Mouse (Mus musculus) kidney, embryonic 14.5 days (tissue): Measurements from ENCODE around the gene Cela1. TPM values are rescaled to one million over a fixed set of nuclear protein-coding genes. Genes with fewer than 3 reads are reported as not detected.

Source experiments
- ATAC-seq: fragments of 200-750 bp; cut with Nextera tagmentation; 2 replicates; pipeline ENCODE4 v1.8.0; 2017; ENCODE audit warnings: moderate number of reproducible peaks, mild to moderate bottlenecking, moderate TSS enrichment, moderate library complexity; ENCODE audit not compliant: low FRiP score, low TSS enrichment
- H3K27ac ChIP-seq: fragments of 300-500 bp; sonication (generic); 2 replicates; pipeline ENCODE4 v1.5.1; 2014; ENCODE audit warnings: low read depth, mild to moderate bottlenecking, low read length, moderate library complexity, mixed read lengths
- H3K27me3 ChIP-seq: fragments of 300-500 bp; sonication (generic); 2 replicates; pipeline ENCODE4 v1.6.1; 2014; ENCODE audit warnings: mild to moderate bottlenecking, low read length; ENCODE audit not compliant: control insufficient read depth, insufficient read depth
- H3K36me3 ChIP-seq: fragments of 300-500 bp; sonication (generic); 2 replicates; pipeline ENCODE4 v1.6.1; 2014; ENCODE audit warnings: low read length, mixed read lengths; ENCODE audit not compliant: control insufficient read depth, insufficient read depth
- H3K4me1 ChIP-seq: fragments of 300-500 bp; sonication (generic); 2 replicates; pipeline ENCODE4 v1.6.1; 2014; ENCODE audit warnings: low read length, mixed read lengths; ENCODE audit not compliant: control insufficient read depth, insufficient read depth
- H3K4me2 ChIP-seq: fragments of 300-500 bp; sonication (generic); replicated peaks from 2 replicates; pipeline ENCODE4 v1.6.1; 2014; ENCODE audit warnings: low read depth, mild to moderate bottlenecking, low read length
- H3K4me3 ChIP-seq: fragments of 300-500 bp; sonication (generic); 2 replicates; pipeline ENCODE4 v1.5.1; 2014; ENCODE audit warnings: mild to moderate bottlenecking, low read length
- H3K9ac ChIP-seq: fragments of 300-500 bp; sonication (generic); 2 replicates; pipeline ENCODE4 v1.6.1; 2014; ENCODE audit warnings: low read depth, mild to moderate bottlenecking, low read length, moderate library complexity
- H3K9me3 ChIP-seq: fragments of 300-500 bp; sonication (generic); 2 replicates; pipeline ENCODE4 v1.6.1; 2016; ENCODE audit warnings: low read length; ENCODE audit not compliant: control insufficient read depth
- WGBS: fragments of 180-500 bp; shearing (Covaris S2); extraction: QIAGEN DNeasy Blood & Tissue Kit; methylation state at CpG from one replicate; pipeline ENCODE4 v1.1.7; 2014; 5-methylcytosine and 5-hydroxymethylcytosine counted together
- polyA plus RNA-seq: library from polyadenylated mRNA; unstranded; fragments of >200 nt; fragmentation: Nextera tagmentation; extraction: Ambion mirVana; gene quantifications from 2 replicates; pipeline ENCODE4 v1.2.1, GENCODE M21; 2014

The Cela1 gene
- polyA plus RNA-seq, 1 experiment from 2014 or later, result 9.9 TPM

- ATAC-seq, result no peak
- WGBS, result 55% methylated on average over 10 of the region's 10 CpGs
- no peak overlapping the region for H3K4me2 ChIP-seq
Measured at GRCm38 (mm10) chr15:100684450-100684849, 3.3 kb downstream of the Cela1 start.

GRCm38 (mm10) chr15:100683041-100683440 lies 4.7 kb downstream of the Cela1 start:
- Histone ChIP-seq H3K4me1 (peaks cover 19% of the 10 kb centered on the region), H3K27ac (no peak overlapping the region), H3K4me2 (no peak overlapping the region), H3K9ac (no peak overlapping the region), H3K9me3 (no peaks in the 10 kb centered on the region), H3K4me3 (no peak overlapping the region), H3K36me3 (no peaks in the 10 kb centered on the region), H3K27me3 (no peaks in the 10 kb centered on the region)
- ATAC-seq, result no peak
- 44% methylated on average over 2 of the region's 2 CpGs for WGBS

More at GRCm38 (mm10) chr15:100684450-100684849, 3.3 kb downstream of the Cela1 start:
- no peaks in the 10 kb centered on the region for H3K36me3 ChIP-seq
- H3K4me3 ChIP-seq, result no peak overlapping the region
- no peak overlapping the region for H3K9ac ChIP-seq
- peaks cover 18% of the 10 kb centered on the region for H3K4me1 ChIP-seq
- H3K27me3 ChIP-seq, result no peaks in the 10 kb centered on the region
- H3K9me3 ChIP-seq, result no peaks in the 10 kb centered on the region
- no peak overlapping the region for H3K27ac ChIP-seq

- no peak for ATAC-seq
- Histone ChIP-seq H3K27ac (no peak overlapping the region), H3K4me3 (no peak overlapping the region), H3K9ac (no peak overlapping the region), H3K9me3 (no peaks in the 10 kb centered on the region), H3K27me3 (no peaks in the 10 kb centered on the region), H3K4me2 (no peak overlapping the region), H3K4me1 (peaks cover 11% of the 10 kb centered on the region; the same call in 1 of the 2 replicates), H3K36me3 (no peaks in the 10 kb centered on the region)
- 28% methylated on average over 7 of the region's 7 CpGs for WGBS
Measured at GRCm38 (mm10) chr15:100681770-100682169, 6.0 kb downstream of the Cela1 start.

- no peaks in the 10 kb centered on the region for H3K36me3 ChIP-seq
- no peak overlapping the region for H3K4me3 ChIP-seq
- no peak overlapping the region for H3K27ac ChIP-seq
- no peak for ATAC-seq
- WGBS, result 37% methylated on average over 3 of the region's 3 CpGs
- H3K4me1 ChIP-seq, result peaks cover 11% of the 10 kb centered on the region; the same call in 1 of the 2 replicates
- H3K4me2 ChIP-seq, result no peak overlapping the region
- H3K9me3 ChIP-seq, result no peaks in the 10 kb centered on the region
- no peaks in the 10 kb centered on the region for H3K27me3 ChIP-seq
- H3K9ac ChIP-seq, result no peak overlapping the region
Measured at GRCm38 (mm10) chr15:100680381-100680780, 7.3 kb downstream of the Cela1 start.

GRCm38 (mm10) chr15:100679005-100679404 lies 8.7 kb downstream of the Cela1 start:
- Histone ChIP-seq H3K27me3 (no peaks in the 10 kb centered on the region), H3K9me3 (no peaks in the 10 kb centered on the region), H3K4me3 (no peak overlapping the region), H3K27ac (peak overlapping the region; percentile 79), H3K4me2 (no peak overlapping the region; the same call in 1 of the 2 replicates), H3K9ac (no peak overlapping the region), H3K4me1 (peaks cover 19% of the 10 kb centered on the region; the same call in 1 of the 2 replicates), H3K36me3 (no peaks in the 10 kb centered on the region)
- ATAC-seq, result no peak
- WGBS, result 44% methylated on average over 14 of the region's 14 CpGs

GRCm38 (mm10) chr15:100678581-100678980 lies 9.1 kb downstream of the Cela1 start:
- Histone ChIP-seq H3K9me3 (no peaks in the 10 kb centered on the region), H3K9ac (no peak overlapping the region), H3K36me3 (no peaks in the 10 kb centered on the region), H3K27ac (peak overlapping the region; percentile 79), H3K4me3 (no peak overlapping the region), H3K4me1 (peaks cover 19% of the 10 kb centered on the region; the same call in 1 of the 2 replicates), H3K27me3 (no peaks in the 10 kb centered on the region), H3K4me2 (no peak overlapping the region; the same call in 1 of the 2 replicates)
- ATAC-seq, result no peak
- 56% methylated on average over 12 of the region's 12 CpGs for WGBS

- H3K4me1 ChIP-seq, result peaks cover 19% of the 10 kb centered on the region; the same call in 1 of the 2 replicates
Measured at GRCm38 (mm10) chr15:100677675-100678074, 10.0 kb downstream of the Cela1 start.

GRCm38 (mm10) chr15:100676521-100676920 lies 11.2 kb downstream of the Cela1 start:
- H3K27me3 ChIP-seq, result no peaks in the 10 kb centered on the region
- no peaks in the 10 kb centered on the region for H3K9me3 ChIP-seq
- 85% methylated on average over 1 of the region's 1 CpGs for WGBS
- no peak overlapping the region for H3K4me3 ChIP-seq
- H3K4me2 ChIP-seq, result no peak overlapping the region
- H3K4me1 ChIP-seq, result peaks cover 19% of the 10 kb centered on the region; the same call in 1 of the 2 replicates
- no peaks in the 10 kb centered on the region for H3K36me3 ChIP-seq
- no peak overlapping the region for H3K27ac ChIP-seq
- no peak overlapping the region for H3K9ac ChIP-seq
- no peak for ATAC-seq

More at GRCm38 (mm10) chr15:100677675-100678074, 10.0 kb downstream of the Cela1 start:
- no peak overlapping the region for H3K4me3 ChIP-seq
- no peaks in the 10 kb centered on the region for H3K9me3 ChIP-seq
- 83% methylated on average over 8 of the region's 8 CpGs for WGBS
- H3K36me3 ChIP-seq, result no peaks in the 10 kb centered on the region
- H3K9ac ChIP-seq, result no peak overlapping the region
- H3K4me2 ChIP-seq, result no peak overlapping the region
- H3K27me3 ChIP-seq, result no peaks in the 10 kb centered on the region
- no peak for ATAC-seq
- H3K27ac ChIP-seq, result no peak overlapping the region

- ATAC-seq, result no peak
- Histone ChIP-seq H3K36me3 (no peaks in the 10 kb centered on the region), H3K4me2 (no peak overlapping the region), H3K4me3 (no peak overlapping the region), H3K27me3 (no peaks in the 10 kb centered on the region), H3K9me3 (no peaks in the 10 kb centered on the region), H3K9ac (no peak overlapping the region), H3K4me1 (peaks cover 12% of the 10 kb centered on the region; the same call in 1 of the 2 replicates), H3K27ac (no peak overlapping the region)
- WGBS, result 26% methylated on average over 3 of the region's 3 CpGs
Measured at GRCm38 (mm10) chr15:100675486-100675885, 12.2 kb downstream of the Cela1 start.
